8 mouse cellular contexts compared by ENCODE assay signal in the genomic region with DNA sequence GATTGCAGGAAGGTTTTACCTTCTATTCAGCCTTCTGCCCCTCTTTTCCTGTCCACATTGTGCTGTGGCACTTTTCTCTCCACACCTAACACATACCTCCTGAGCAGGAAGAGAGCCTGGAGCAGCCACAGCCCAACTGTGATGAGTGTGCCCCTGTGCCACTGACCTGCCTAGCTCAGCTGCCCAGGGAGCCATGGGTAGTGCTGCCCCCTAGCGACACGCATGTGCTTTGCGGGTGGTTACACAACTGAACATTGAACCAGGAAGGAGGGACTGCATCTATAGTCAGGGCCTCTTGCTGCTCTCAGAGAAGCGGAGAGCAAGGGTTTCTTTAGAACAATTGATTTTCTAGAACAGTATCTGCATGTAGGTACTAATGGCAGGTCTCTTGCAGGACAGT. TPM values are rescaled to one million over a fixed set of nuclear protein-coding genes. Genes with fewer than 3 reads are reported as not detected.
DNase-seq lines count a peak whose midpoint lies in the region; ATAC-seq and TF ChIP-seq lines count a peak whose summit lies in the region.

No protein-coding gene starts in this region.

- H3K4me1 ChIP-seq in CH12.LX (ENCODE audit: control insufficient read depth in 1 of 2, insufficient read depth in 2 of 2), result peaks cover 20 to 53% of the 10 kb centered on the region in 2 experiments
- H3K4me1 ChIP-seq in forebrain, embryonic 14.5 days (ENCODE audit: control insufficient read depth, insufficient read depth, low read length), result peaks cover 41% of the 10 kb centered on the region
- peaks cover 59% of the 10 kb centered on the region for H3K4me1 ChIP-seq in neural tube, embryonic 14.5 days (ENCODE audit: control insufficient read depth, insufficient read depth, low read length)

- DNase-seq in CH12.LX (ENCODE audit: extremely low read depth), result peak; percentile 87
- DNase-seq in forebrain, embryonic 14.5 days (ENCODE audit: low spot score), result peak; percentile 82
- peak; percentile 87 to 91 for DNase-seq in heart, postnatal 14 days
- DNase-seq in layer of hippocampus, adult 11-12 months (ENCODE audit: low spot score), result peak; percentile 85
- DNase-seq in lung, adult 18-20 months, result peak; percentile 90 to 92
- DNase-seq in testis, postnatal 10 days (ENCODE audit: low spot score), result peak; percentile 93

- no peak for TF ChIP-seq EP300 in CH12.LX (IDR thresholded peaks at IDR 0.05; ENCODE audit: low read length)

- H3K27ac ChIP-seq in CH12.LX (ENCODE audit: insufficient read depth, low read depth), result no peak overlapping the region
- no peak overlapping the region; the same call in 1 of the 2 replicates for H3K27ac ChIP-seq in forebrain, embryonic 14.5 days (ENCODE audit: low read depth, low read length)
- H3K27ac ChIP-seq in neural tube, embryonic 14.5 days (ENCODE audit: low read depth, low read length), result no peak overlapping the region; the same call in 1 of the 2 replicates

- peak overlapping the region; percentile 68 for H3K9ac ChIP-seq in CH12.LX (ENCODE audit: insufficient read depth, low read depth)
- H3K9ac ChIP-seq in forebrain, embryonic 14.5 days (ENCODE audit: low read length), result peak overlapping the region; percentile 99
- peak overlapping the region; percentile 93 for H3K9ac ChIP-seq in neural tube, embryonic 14.5 days (replicated peaks; ENCODE audit: low read depth, low read length)

- WGBS in forebrain, embryonic 14.5 days, result under 1% methylated on average over 4 of the region's 4 CpGs
- WGBS in neural tube, embryonic 14.5 days, result 2% methylated on average over 4 of the region's 4 CpGs

- intact Hi-C loops in heart, postnatal 14 days (cut with DNase I), result loop anchor here (2.0 kb wide), 1 partner anchor 101 kb away; no protein-coding TSS in a partner anchor

- no peaks in the 10 kb centered on the region for H3K27me3 ChIP-seq in CH12.LX (replicated peaks)
- H3K27me3 ChIP-seq in forebrain, embryonic 14.5 days (replicated peaks; ENCODE audit: control insufficient read depth, insufficient read depth, low read length), result no peaks in the 10 kb centered on the region
- no peaks in the 10 kb centered on the region for H3K27me3 ChIP-seq in neural tube, embryonic 14.5 days (ENCODE audit: control insufficient read depth, insufficient read depth, low read length)

- dilution Hi-C loops in CH12.LX (cut with MboI; ENCODE audit: extremely low pct_ligation_motif_present, extremely low pct_unique_long_range_greater_than_20kb, low sequenced_read_pairs), result no loop called here

- H3K9me3 ChIP-seq in CH12.LX (replicated peaks; ENCODE audit: low read length), result no peaks in the 10 kb centered on the region
- no peaks in the 10 kb centered on the region for H3K9me3 ChIP-seq in forebrain, embryonic 14.5 days (replicated peaks; ENCODE audit: control insufficient read depth, low read length)
- H3K9me3 ChIP-seq in neural tube, embryonic 14.5 days (ENCODE audit: control insufficient read depth, low read length), result no peaks in the 10 kb centered on the region

- TF ChIP-seq POLR2A in CH12.LX (IDR thresholded peaks at IDR 0.05; ENCODE audit: low read depth, low read length), result peak; percentile 6

- H3K79me2 ChIP-seq in CH12.LX (replicated peaks; ENCODE audit: control insufficient read depth, extremely low read depth, insufficient read depth, poor library complexity, severe bottlenecking), result peaks cover 66% of the 10 kb centered on the region

- peak; percentile 76 for TF ChIP-seq RAD21 in CH12.LX (IDR thresholded peaks at IDR 0.05; ENCODE audit: low read depth, low read length)

- in situ Hi-C loops in CH12.LX (cut with MboI; ENCODE audit: low pct_ligation_motif_present, low pct_unique_long_range_greater_than_20kb, low sequenced_read_pairs), result loop anchor here (5.0 kb wide), 1 partner anchor 48 kb away; no protein-coding TSS in a partner anchor

- peak; percentile 80 to 94 for TF ChIP-seq CTCF in CH12.LX (conservative IDR thresholded peaks at IDR 0.05 in 1 of 2, IDR thresholded peaks at IDR 0.05 in 1 of 2; ENCODE audit: low read depth in 2 of 2, low read length in 2 of 2)

- H3K4me2 ChIP-seq in CH12.LX (ENCODE audit: insufficient read depth, low read depth, poor library complexity, severe bottlenecking), result peak overlapping the region; percentile 85
- H3K4me2 ChIP-seq in forebrain, embryonic 14.5 days (ENCODE audit: low read length), result peak overlapping the region; percentile 99
- peak overlapping the region; percentile 95 for H3K4me2 ChIP-seq in neural tube, embryonic 14.5 days (ENCODE audit: low read depth, low read length)

- peaks cover 53 to 58% of the 10 kb centered on the region in 2 experiments for H3K36me3 ChIP-seq in CH12.LX (replicated peaks in 1 of 2; ENCODE audit: control insufficient read depth in 1 of 2, insufficient read depth in 1 of 2, low read length in 1 of 2)
- H3K36me3 ChIP-seq in forebrain, embryonic 14.5 days (ENCODE audit: control insufficient read depth, insufficient read depth, low read length), result peaks cover 60% of the 10 kb centered on the region
- H3K36me3 ChIP-seq in neural tube, embryonic 14.5 days (ENCODE audit: control insufficient read depth, insufficient read depth, low read length), result peaks cover 39% of the 10 kb centered on the region

- H3K4me3 ChIP-seq in CH12.LX (replicated peaks in 1 of 3; ENCODE audit: low read depth in 2 of 3, low read length in 2 of 3, poor library complexity in 1 of 3), result peak overlapping the region; percentile 68 to 94 (median 92)
- peak overlapping the region; percentile 99 for H3K4me3 ChIP-seq in forebrain, embryonic 14.5 days (ENCODE audit: low read depth, low read length)
- peak overlapping the region; percentile 79 for H3K4me3 ChIP-seq in neural tube, embryonic 14.5 days (ENCODE audit: low read depth, low read length)

- peak; percentile 27; the same call in 1 of the 2 replicates for ATAC-seq in cerebellum, adult (ENCODE audit: insufficient number of reproducible peaks, low FRiP score, low TSS enrichment)
- ATAC-seq in forebrain, embryonic 14.5 days, result 0 out of 2 replicates have a peak, but pooled peaks have one; percentile 6
- ATAC-seq in neural tube, embryonic 14.5 days (ENCODE audit: low read depth), result no peak

TF ChIP-seq in CH12.LX, 34 proteins besides CTCF, POLR2A, EP300 and RAD21 (continues in another document):
- TF ChIP-seq SMC3 (IDR thresholded peaks at IDR 0.05; ENCODE audit: low read depth, low read length) (peak; percentile 81), MXI1 (IDR thresholded peaks at IDR 0.05; ENCODE audit: low read depth, low read length) (peak; percentile 68), IRF4 (IDR thresholded peaks at IDR 0.05; ENCODE audit: low read depth, low read length) (peak; percentile 55; the same call in 1 of the 2 replicates), PAX5 (IDR thresholded peaks at IDR 0.05; ENCODE audit: low read length) (no peak), TBP (conservative IDR thresholded peaks at IDR 0.05; ENCODE audit: low read depth, low read length) (no peak), TCF12 (IDR thresholded peaks at IDR 0.05; ENCODE audit: low read depth, low read length) (peak; percentile 54; the same call in 1 of the 2 replicates), CHD2 (IDR thresholded peaks at IDR 0.05; ENCODE audit: low read length) (no peak), MYC (IDR thresholded peaks at IDR 0.05; ENCODE audit: low read depth, low read length) (peak; percentile 87), NRF1 (IDR thresholded peaks at IDR 0.05; ENCODE audit: low read depth, low read length) (no peak; the same call in 1 of the 2 replicates), ZNF384 (IDR thresholded peaks at IDR 0.05; ENCODE audit: low read depth, low read length) (no peak), ELF1 (IDR thresholded peaks at IDR 0.05; ENCODE audit: low read depth, low read length) (peak; percentile 81), MEF2A (IDR thresholded peaks at IDR 0.05; ENCODE audit: borderline replicate concordance, low read depth, low read length) (peak; percentile 66), BHLHE40 (IDR thresholded peaks at IDR 0.05; ENCODE audit: low read depth, low read length) (peak; percentile 53; the same call in 1 of the 2 replicates), ETS1 (conservative IDR thresholded peaks at IDR 0.05; ENCODE audit: low read depth, low read length) (peak; percentile 26; the same call in 1 of the 2 replicates), KAT2A (IDR thresholded peaks at IDR 0.05; ENCODE audit: insufficient replicate concordance, low read length) (0 out of 2 replicates have a peak, but pooled peaks have one; percentile 25), CHD1 (IDR thresholded peaks at IDR 0.05; ENCODE audit: low read depth, low read length) (no peak; the same call in 1 of the 2 replicates), E2F4 (IDR thresholded peaks at IDR 0.05; ENCODE audit: insufficient replicate concordance, low read depth, low read length) (no peak), USF1 (IDR thresholded peaks at IDR 0.05; ENCODE audit: low read depth, low read length) (no peak), MAFK (IDR thresholded peaks at IDR 0.05; ENCODE audit: insufficient replicate concordance, low read length) (0 out of 2 replicates have a peak, but pooled peaks have one; percentile 25), POLR2AphosphoS2 (IDR thresholded peaks at IDR 0.05; ENCODE audit: low read depth, low read length) (no peak), MAX (IDR thresholded peaks at IDR 0.05; ENCODE audit: low read length) (peak; percentile 91), ZC3H11A (IDR thresholded peaks at IDR 0.05; ENCODE audit: low read depth, low read length) (no peak), SIN3A (IDR thresholded peaks at IDR 0.05; ENCODE audit: low read length) (peak; percentile 88), NELFE (IDR thresholded peaks at IDR 0.05; ENCODE audit: low read depth, low read length) (peak; percentile 39; the same call in 1 of the 2 replicates), GABPA (IDR thresholded peaks at IDR 0.05; ENCODE audit: insufficient replicate concordance, low read depth, low read length) (no peak)

RNA-seq across cellular contexts. Expression of a gene that starts 2.3 kb away (rescaled TPM):
- total RNA-seq in CH12.LX (2012; rRNA removed) (204 and 212 TPM in 2 replicates), CH12.LX (2014; rRNA removed) (123 and 205 TPM in 2 replicates)
- 274 and 408 TPM in 2 replicates for polyA plus RNA-seq in CH12.LX (2012; ENCODE audit: insufficient read length, low read depth)
- 220 and 266 TPM in 2 replicates for polyA plus RNA-seq in forebrain, embryonic 14.5 days (2014; fragmentation: Nextera tagmentation; extraction: Ambion mirVana)
- total RNA-seq in heart, postnatal 14 days (2021), result 10 to 100 TPM; 24.8 to 27.2 TPM
- 293 and 373 TPM in 2 replicates for polyA plus RNA-seq in neural tube, embryonic 14.5 days (2014; fragmentation: Nextera tagmentation; extraction: Ambion mirVana)

RNA-seq across cellular contexts. Expression of a gene that starts 37.2 kb away (rescaled TPM):
- 0.08 TPM in 1 of 2 replicates, not detected in the other for total RNA-seq in CH12.LX (2012; rRNA removed)
- total RNA-seq in CH12.LX (2014; rRNA removed), result 0.18 TPM in 1 of 2 replicates, not detected in the other
- polyA plus RNA-seq in CH12.LX (2012; ENCODE audit: insufficient read length, low read depth), result 0.10 and 0.11 TPM in 2 replicates
- polyA plus RNA-seq in forebrain, embryonic 14.5 days (2014; fragmentation: Nextera tagmentation; extraction: Ambion mirVana), result 0.10 and 0.42 TPM in 2 replicates
- total RNA-seq in heart, postnatal 14 days (2021), result 10 to 100 TPM; 13.1 to 14.0 TPM
- 0.13 and 0.15 TPM in 2 replicates for polyA plus RNA-seq in neural tube, embryonic 14.5 days (2014; fragmentation: Nextera tagmentation; extraction: Ambion mirVana)
